Mouse (Mus musculus): Measurements from ENCODE around the gene Tssk3. TPM values are rescaled to one million over a fixed set of nuclear protein-coding genes. Genes with fewer than 3 reads are reported as not detected.
A peak's percentile ranks its signal among the peaks of the same experiment; 100 is the strongest.
"Not testable (repeated sequence)": the region's sequence is repeated elsewhere in the genome, so short reads cannot be mapped to it uniquely, and the experiment has no call there.

Gene Tssk3
- polyA plus RNA-seq, 1 experiment from 2014 or later: 0.52 TPM

GRCm38 (mm10) chr4:129459726-129460125, 31.1 kb downstream of the Tssk3 start:
- 94% methylated on average over 3 of the region's 3 CpGs for WGBS
- no peak for ATAC-seq (replicated peaks)
- peaks cover 12% of the 10 kb centered on the region for H3K4me1 ChIP-seq
- H3K4me2 ChIP-seq: no peak overlapping the region
- peaks cover 4% of the 10 kb centered on the region for H3K36me3 ChIP-seq (replicated peaks)
- H3K27me3 ChIP-seq (replicated peaks): 0 out of 2 replicates have a peak, but pooled peaks cover 2% of the 10 kb centered on the region
- H3K9ac ChIP-seq: no peak overlapping the region
- no peak overlapping the region for H3K27ac ChIP-seq
- no peak overlapping the region for H3K4me3 ChIP-seq
- no peaks in the 10 kb centered on the region for H3K9me3 ChIP-seq

- not testable (repeated sequence) for H3K27ac ChIP-seq; H3K36me3 ChIP-seq (replicated peaks); ATAC-seq (replicated peaks); H3K9me3 ChIP-seq; H3K4me1 ChIP-seq; H3K4me2 ChIP-seq; H3K9ac ChIP-seq; H3K27me3 ChIP-seq (replicated peaks); H3K4me3 ChIP-seq
- 82% methylated on average over 2 of the region's 2 CpGs for WGBS
Measured at GRCm38 (mm10) chr4:129457311-129457710, 33.5 kb downstream of the Tssk3 start.

GRCm38 (mm10) chr4:129456126-129456525, 34.7 kb downstream of the Tssk3 start:
- Histone ChIP-seq H3K4me3 (no peak overlapping the region), H3K27ac (no peak overlapping the region), H3K9ac (no peak overlapping the region), H3K4me2 (no peak overlapping the region), H3K36me3 (replicated peaks) (no peaks in the 10 kb centered on the region), H3K4me1 (peaks cover 3% of the 10 kb centered on the region; the same call in 1 of the 2 replicates), H3K27me3 (replicated peaks) (0 out of 2 replicates have a peak, but pooled peaks cover 2% of the 10 kb centered on the region), H3K9me3 (no peaks in the 10 kb centered on the region)
- ATAC-seq (replicated peaks): no peak
- 47% methylated on average over 5 of the region's 5 CpGs for WGBS

- H3K4me1 ChIP-seq: no peaks in the 10 kb centered on the region; the same call in 1 of the 2 replicates
- H3K27ac ChIP-seq: no peak overlapping the region
- peak; percentile 81 for ATAC-seq (replicated peaks)
- H3K4me2 ChIP-seq: no peak overlapping the region
- no peak overlapping the region for H3K9ac ChIP-seq
- no peak overlapping the region for H3K4me3 ChIP-seq
- no peaks in the 10 kb centered on the region for H3K36me3 ChIP-seq (replicated peaks)
- H3K9me3 ChIP-seq: no peaks in the 10 kb centered on the region
- 0 out of 2 replicates have a peak, but pooled peaks cover 2% of the 10 kb centered on the region for H3K27me3 ChIP-seq (replicated peaks)
- under 1% methylated on average over 5 of the region's 5 CpGs for WGBS
Measured at GRCm38 (mm10) chr4:129455265-129455664, 35.6 kb downstream of the Tssk3 start.

- no peak overlapping the region for H3K4me3 ChIP-seq
- H3K9ac ChIP-seq: no peak overlapping the region
- no peaks in the 10 kb centered on the region for H3K36me3 ChIP-seq (replicated peaks)
- H3K4me1 ChIP-seq: no peaks in the 10 kb centered on the region; the same call in 1 of the 2 replicates
- H3K27me3 ChIP-seq (replicated peaks): 0 out of 2 replicates have a peak, but pooled peaks cover 2% of the 10 kb centered on the region
- no peak overlapping the region for H3K27ac ChIP-seq
- no peak for ATAC-seq (replicated peaks)
- H3K4me2 ChIP-seq: no peak overlapping the region
- H3K9me3 ChIP-seq: no peaks in the 10 kb centered on the region
- WGBS: 88% methylated on average over 15 of the region's 15 CpGs
Measured at GRCm38 (mm10) chr4:129451471-129452169, 39.2 kb downstream of the Tssk3 start.

GRCm38 (mm10) chr4:129450851-129451250, 40.0 kb downstream of the Tssk3 start:
- no peak overlapping the region for H3K27ac ChIP-seq
- H3K9ac ChIP-seq: no peak overlapping the region
- 77% methylated on average over 2 of the region's 2 CpGs for WGBS
- H3K4me2 ChIP-seq: no peak overlapping the region
- no peaks in the 10 kb centered on the region; the same call in 1 of the 2 replicates for H3K4me1 ChIP-seq
- no peak overlapping the region for H3K4me3 ChIP-seq
- ATAC-seq (replicated peaks): no peak
- H3K9me3 ChIP-seq: no peaks in the 10 kb centered on the region
- no peaks in the 10 kb centered on the region for H3K36me3 ChIP-seq (replicated peaks)
- H3K27me3 ChIP-seq (replicated peaks): 0 out of 2 replicates have a peak, but pooled peaks cover 2% of the 10 kb centered on the region

GRCm38 (mm10) chr4:129448713-129449112, 42.1 kb downstream of the Tssk3 start:
- no peak overlapping the region for H3K27ac ChIP-seq
- no peak overlapping the region for H3K4me2 ChIP-seq
- H3K27me3 ChIP-seq (replicated peaks): no peaks in the 10 kb centered on the region
- H3K4me3 ChIP-seq: no peak overlapping the region
- no peak for ATAC-seq (replicated peaks)
- H3K9me3 ChIP-seq: no peaks in the 10 kb centered on the region
- no peak overlapping the region for H3K9ac ChIP-seq
- H3K36me3 ChIP-seq (replicated peaks): no peaks in the 10 kb centered on the region
- H3K4me1 ChIP-seq: no peaks in the 10 kb centered on the region
- WGBS: 89% methylated on average over 6 of the region's 6 CpGs

- Histone ChIP-seq H3K9me3 (no peaks in the 10 kb centered on the region), H3K27me3 (replicated peaks) (no peaks in the 10 kb centered on the region), H3K4me2 (no peak overlapping the region), H3K27ac (no peak overlapping the region), H3K4me1 (no peaks in the 10 kb centered on the region), H3K36me3 (replicated peaks) (no peaks in the 10 kb centered on the region), H3K4me3 (no peak overlapping the region), H3K9ac (no peak overlapping the region)
- 80% methylated on average over 11 of the region's 11 CpGs for WGBS
- ATAC-seq (replicated peaks): no peak
Measured at GRCm38 (mm10) chr4:129447778-129448563, 42.9 kb downstream of the Tssk3 start.

GRCm38 (mm10) chr4:129447360-129447759, 43.5 kb downstream of the Tssk3 start:
- ATAC-seq (replicated peaks): no peak
- Histone ChIP-seq H3K27ac (no peak overlapping the region), H3K9me3 (no peaks in the 10 kb centered on the region), H3K4me3 (no peak overlapping the region), H3K27me3 (replicated peaks) (peaks cover 2% of the 10 kb centered on the region; the same call in 1 of the 2 replicates), H3K9ac (no peak overlapping the region), H3K4me1 (no peaks in the 10 kb centered on the region), H3K36me3 (replicated peaks) (no peaks in the 10 kb centered on the region), H3K4me2 (no peak overlapping the region)
- WGBS: 85% methylated on average over 8 of the region's 8 CpGs

- ATAC-seq (replicated peaks): no peak
- Histone ChIP-seq H3K4me3 (peak overlapping the region; percentile 53; the same call in 1 of the 2 replicates), H3K4me2 (peak overlapping the region; percentile 78), H3K36me3 (replicated peaks) (no peaks in the 10 kb centered on the region), H3K4me1 (peaks cover 5% of the 10 kb centered on the region; the same call in 1 of the 2 replicates), H3K27me3 (replicated peaks) (peaks cover 13% of the 10 kb centered on the region), H3K9me3 (no peaks in the 10 kb centered on the region), H3K27ac (no peak overlapping the region), H3K9ac (no peak overlapping the region)
- WGBS: 32% methylated on average over 6 of the region's 6 CpGs
Measured at GRCm38 (mm10) chr4:129441145-129441544, 49.7 kb downstream of the Tssk3 start.

- H3K27me3 ChIP-seq (replicated peaks): peaks cover 13% of the 10 kb centered on the region
- H3K4me2 ChIP-seq: peak within 1 kb of the TSS; percentile 78
- 1% methylated on average over 33 of the region's 33 CpGs for WGBS
- H3K4me1 ChIP-seq: peaks cover 5% of the 10 kb centered on the region; the same call in 1 of the 2 replicates
- no peaks in the 10 kb centered on the region for H3K9me3 ChIP-seq
- H3K36me3 ChIP-seq (replicated peaks): no peaks in the 10 kb centered on the region
- no peak within 1 kb of the TSS; the same call in 1 of the 2 replicates for H3K27ac ChIP-seq
- peak within 1 kb of the TSS; percentile 67 for H3K9ac ChIP-seq
- ATAC-seq (replicated peaks): peak; percentile 99
- peak within 1 kb of the TSS; percentile 53 for H3K4me3 ChIP-seq
Measured at GRCm38 (mm10) chr4:129440340-129441063, 50.3 kb downstream of the Tssk3 start, which contains the start of gene Zbtb8b. Gene Zbtb8b (minus strand): TSS chr4:129440853.

Measured in midbrain, embryonic 15.5 days (tissue).